Mouse (Mus musculus): ENCODE measurements around the gene Npepl1.
A peak's percentile ranks its signal among the peaks of the same experiment; 100 is the strongest.

The Npepl1 gene

DNA sequence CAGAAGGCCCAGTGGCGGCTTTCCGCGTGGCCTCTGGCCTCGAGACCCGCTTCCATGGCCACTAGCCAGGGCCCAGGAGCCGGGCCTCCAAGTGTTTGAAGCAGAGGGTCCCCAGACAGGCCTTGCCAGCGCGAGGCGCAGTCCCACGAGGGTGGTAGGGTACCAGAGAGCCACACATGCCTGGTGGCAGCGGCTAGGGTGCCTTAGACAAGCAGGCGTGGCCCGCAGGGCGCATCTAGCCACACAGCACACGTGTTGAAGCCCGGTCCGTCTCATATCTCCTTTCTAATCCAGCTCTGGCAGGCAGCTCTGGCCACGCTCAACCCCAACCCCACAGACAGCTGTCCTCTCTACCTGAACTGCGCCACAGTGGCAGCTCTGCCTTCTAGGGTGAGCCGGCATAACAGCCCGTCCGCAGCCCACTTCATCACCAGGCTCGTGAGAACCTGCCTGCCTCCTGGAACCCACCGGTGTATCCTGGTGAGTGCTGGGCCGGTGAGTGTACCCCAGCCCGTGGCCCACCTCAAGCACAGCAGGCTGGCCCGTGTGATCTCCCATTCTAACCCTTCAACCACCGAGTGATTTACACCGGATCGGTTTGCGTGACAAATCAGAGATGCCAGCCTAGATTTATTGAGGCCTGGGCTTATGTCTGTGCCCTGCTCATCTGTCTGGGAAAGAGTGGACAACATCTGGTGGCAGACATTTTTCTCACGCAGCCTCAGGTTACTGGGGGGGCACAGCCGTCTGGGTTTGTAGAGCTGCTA, 817 bp downstream of the Npepl1 start:
- DNase-seq, result no peak

- peak; percentile 30 for DNase-seq
Measured at GRCm38 (mm10) chr2:174112931-174113330, 2.8 kb downstream of the Npepl1 start.

GRCm38 (mm10) chr2:174114148-174114864, 4.2 kb downstream of the Npepl1 start:
- DNase-seq, result no peak

- no peak for DNase-seq
Measured at GRCm38 (mm10) chr2:174116929-174117328, 6.8 kb downstream of the Npepl1 start.

- DNase-seq, result no peak
Measured at GRCm38 (mm10) chr2:174118141-174118540, 8.0 kb downstream of the Npepl1 start.

DNA sequence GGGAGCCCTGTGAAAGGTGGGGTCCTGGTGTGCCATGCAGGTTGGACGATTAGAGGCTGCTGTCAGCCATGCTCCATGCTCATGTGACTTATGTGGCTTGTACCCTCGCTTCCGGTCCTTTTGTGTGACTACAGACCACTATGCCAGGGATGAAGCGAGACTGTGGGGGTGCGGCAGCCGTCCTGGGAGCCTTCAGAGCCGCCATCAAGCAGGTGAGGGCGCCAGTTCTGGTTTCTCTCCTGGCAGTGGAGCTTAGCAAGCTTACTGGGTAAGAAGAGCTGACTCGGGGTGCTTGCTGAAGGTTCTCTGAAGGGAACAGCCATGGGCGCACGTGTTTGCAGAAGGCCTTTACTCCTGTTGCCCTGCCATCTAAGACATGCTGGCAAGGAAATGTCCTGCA, 9.1 kb downstream of the Npepl1 start:
- DNase-seq, result no peak

GRCm38 (mm10) chr2:174120631-174121030, 10.5 kb downstream of the Npepl1 start:
- DNase-seq, result no peak

DNA sequence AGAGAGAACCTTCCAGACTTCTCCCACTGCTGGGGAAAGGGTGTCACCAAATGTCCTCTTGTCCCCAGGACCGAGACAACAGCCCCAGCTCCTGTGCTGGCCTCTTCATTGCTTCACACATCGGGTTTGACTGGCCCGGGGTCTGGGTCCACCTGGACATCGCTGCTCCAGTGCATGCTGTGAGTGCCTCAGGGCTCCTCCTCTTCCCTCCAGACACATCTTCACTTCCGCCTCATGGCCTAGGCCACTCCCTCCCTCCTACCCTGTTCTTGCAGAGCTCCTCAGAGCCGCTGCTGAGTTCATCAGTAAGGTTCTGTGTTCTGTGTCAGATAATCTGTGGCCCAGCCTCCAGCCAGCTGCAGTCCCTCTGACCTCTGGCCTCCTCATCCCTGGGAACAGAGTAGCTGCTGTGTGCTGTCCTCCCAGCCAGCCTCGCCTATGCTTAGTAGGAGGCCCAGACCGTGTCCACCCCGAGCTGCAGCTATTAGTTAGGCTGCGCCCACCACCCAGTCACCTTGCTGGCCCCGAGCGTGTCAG, 11.3 kb downstream of the Npepl1 start:
- DNase-seq, result peak; percentile 54

- DNase-seq, result peak; percentile 1
Measured at GRCm38 (mm10) chr2:174122331-174122730, 12.2 kb downstream of the Npepl1 start.

DNA sequence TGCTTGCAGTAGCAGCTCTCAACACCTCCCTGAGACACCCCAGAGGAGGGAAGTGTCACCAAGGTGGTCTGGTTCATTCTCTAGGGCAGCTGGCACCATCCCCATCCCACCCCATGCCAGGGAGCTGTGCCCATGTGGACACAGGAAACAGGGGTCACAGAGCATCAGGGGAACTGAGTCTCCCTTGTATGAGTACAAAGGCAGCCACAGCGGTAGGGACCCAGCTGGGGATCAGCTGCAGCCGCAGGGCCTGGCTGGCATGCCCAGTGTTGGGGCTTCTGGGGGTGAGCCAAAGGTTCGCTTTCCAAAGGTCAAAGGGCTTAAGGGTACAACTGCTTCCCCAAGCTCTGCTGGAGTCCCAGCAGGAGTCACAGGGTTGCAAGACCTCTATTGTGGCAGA, 13.6 kb downstream of the Npepl1 start:
- DNase-seq, result peak; percentile 4

DNA sequence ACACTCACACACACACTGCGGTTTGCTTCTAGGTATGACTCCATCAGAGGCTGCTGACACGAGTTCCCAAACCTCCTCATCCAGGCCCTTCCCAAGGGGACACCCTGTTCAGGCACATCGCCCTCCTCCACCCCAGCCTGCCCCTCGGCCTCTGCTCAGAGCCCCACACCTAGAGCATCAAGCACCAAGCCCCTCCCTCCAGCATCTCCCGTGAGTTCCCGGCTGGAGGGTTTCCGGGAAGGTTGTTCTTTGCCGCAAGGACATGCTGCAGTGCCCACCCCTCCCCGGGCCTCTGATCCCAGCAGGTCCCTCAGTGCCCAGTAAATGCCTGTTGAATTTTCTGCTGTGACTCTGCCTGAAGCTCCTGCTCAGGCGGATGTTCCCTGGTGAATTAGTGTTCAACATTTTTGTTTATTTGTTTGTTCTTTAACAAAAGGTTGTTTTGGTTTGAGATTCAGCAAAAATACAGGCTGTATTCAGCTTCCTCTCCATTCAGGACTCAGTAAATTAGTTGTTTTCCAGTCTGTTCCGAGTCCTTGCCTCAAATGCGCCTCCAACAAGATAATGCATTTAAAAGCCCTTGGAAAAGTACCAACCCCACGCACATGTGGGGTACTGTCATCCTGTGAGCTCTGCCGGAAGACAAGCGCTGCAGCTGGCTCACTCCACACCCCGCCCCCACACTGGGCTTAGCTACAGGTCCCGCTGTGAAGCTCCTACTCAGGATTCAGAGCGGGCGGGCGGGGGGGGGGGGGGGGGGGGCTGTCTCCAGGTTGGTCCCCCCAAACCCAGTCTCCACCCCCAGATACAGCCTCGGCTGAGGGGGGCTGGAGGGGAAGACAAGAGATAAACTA, 16.6 kb downstream of the Npepl1 start:
- DNase-seq, result peak; percentile 77

DNA sequence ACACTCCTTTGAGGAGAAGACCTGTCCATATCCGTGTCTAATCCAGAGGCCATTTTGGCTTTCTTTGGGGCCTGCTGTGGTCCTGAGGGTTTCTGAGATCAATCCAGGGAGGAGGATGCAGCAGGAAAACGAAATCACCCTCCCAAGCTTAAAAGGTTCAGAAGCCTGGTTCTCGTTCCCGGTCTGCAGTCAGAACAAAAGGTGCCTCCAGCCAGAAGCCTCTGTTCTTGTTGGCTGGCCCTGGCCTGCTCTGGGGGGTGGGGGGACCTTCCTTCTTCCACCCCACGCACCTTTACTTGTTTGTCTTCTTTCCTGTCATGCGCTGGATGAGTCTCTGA, 17.2 kb downstream of the Npepl1 start:
- DNase-seq, result no peak

GRCm38 (mm10) chr2:174128926-174129325, 18.8 kb downstream of the Npepl1 start:
- no peak for DNase-seq

DNA sequence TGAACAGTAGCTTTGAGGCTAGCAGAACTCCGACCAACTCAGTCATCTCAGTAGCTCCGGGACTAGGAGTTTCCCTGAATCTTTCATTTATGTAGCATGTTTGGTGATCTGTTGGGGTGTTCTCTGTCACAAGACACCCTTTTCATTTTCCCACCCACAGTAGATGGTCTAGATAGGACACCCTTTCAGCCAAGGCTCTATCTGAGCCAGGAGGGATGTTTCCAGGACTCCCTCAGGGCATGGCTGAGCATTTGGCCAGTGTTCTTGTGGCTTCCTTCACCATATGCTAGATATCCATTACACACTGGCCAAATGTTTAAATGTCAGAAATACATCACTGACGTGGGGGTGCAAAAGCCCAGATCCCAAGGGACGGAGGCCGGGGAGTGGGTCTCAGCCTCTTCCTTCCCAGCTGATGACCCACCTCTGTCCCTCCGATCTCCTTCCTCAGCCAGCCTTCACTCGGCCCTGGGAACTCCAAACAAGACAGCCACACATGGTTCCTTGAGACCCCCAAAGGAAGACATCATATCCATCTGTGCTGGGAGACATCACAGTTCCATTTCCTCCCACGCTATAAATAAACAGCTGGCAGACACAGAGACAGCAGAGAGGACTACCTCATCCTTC, 20.4 kb downstream of the Npepl1 start:
- DNase-seq, result no peak

DNA sequence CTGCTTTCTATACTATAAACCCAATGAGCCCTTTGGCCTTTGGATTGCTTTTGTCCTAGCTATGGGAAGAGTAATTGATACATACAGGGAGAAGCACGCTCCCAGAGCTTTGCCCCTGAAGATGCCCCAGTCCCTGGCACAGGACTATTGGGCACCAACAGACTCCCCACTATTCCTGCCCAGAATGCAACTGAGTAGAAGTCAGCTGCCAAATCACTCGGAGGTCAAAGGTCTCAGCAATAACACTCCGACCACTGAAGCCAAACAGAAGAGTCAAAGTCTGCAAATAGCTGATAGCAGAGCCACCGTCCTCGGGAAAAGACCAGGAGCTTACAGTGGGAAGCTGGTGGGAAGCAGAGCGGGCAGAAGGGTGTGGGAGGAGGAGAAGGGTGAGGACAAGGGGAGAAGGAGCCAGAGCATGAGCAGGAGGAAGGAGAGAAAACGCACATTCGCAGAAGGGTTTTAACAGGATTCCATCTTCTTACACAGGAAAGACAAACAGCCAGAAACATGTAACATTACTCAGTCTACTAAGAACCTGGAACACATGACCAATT, 22.3 kb downstream of the Npepl1 start:
- DNase-seq, result no peak

DNA sequence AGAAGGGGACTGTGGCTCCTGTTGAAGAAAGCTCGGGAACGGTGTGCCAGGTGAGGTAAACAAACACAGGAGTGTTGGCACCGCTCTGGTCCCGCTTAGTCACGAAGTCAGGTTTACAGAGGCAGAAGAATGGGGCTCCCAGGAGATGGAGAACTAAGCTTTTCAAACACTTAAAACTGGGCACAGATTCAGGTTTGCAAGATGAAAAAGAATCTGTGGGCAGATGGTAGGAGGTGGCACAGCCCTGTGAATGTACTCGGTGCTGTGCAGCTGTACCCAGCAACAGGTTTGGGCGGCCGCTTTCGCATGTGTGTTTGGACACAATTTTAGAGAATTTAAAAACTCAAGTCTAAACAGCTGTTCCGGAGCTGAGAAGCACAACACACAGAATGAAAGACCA, 48.9 kb downstream of the Npepl1 start:
- DNase-seq, result no peak

- DNase-seq, result peak; percentile 21
Measured at GRCm38 (mm10) chr2:174160461-174160860, 50.3 kb downstream of the Npepl1 start.
